Mouse (Mus musculus) left cerebral cortex, postnatal 10 days (tissue): ENCODE data around the gene Foxp1. TPM values are rescaled to one million over a fixed set of nuclear protein-coding genes. Genes with fewer than 3 reads are reported as not detected.

Experiments used
- DNase-seq, 2 experiments: peaks; one replicate each; pipeline ENCODE4 v3.0.0; 2021 to 2022; ENCODE audit warnings: low spot score in 2 of 2, mixed read lengths in 1 of 2; ENCODE audit errors: extremely low spot score in 1 of 2
- intact Hi-C: fragments of 180-260 bp; cut with DNase I; formaldehyde crosslinking; loops from one replicate; pipeline ENCODE4 v1.15.1; 2025
- total RNA-seq, 2 experiments: library from RNA; stranded (reverse); gene quantifications; 2 replicates each; pipeline ENCODE4 v1.2.3; 2021

Gene Foxp1
- total RNA-seq, 2 experiments from 2014 or later, result 157 to 161 TPM

DNA sequence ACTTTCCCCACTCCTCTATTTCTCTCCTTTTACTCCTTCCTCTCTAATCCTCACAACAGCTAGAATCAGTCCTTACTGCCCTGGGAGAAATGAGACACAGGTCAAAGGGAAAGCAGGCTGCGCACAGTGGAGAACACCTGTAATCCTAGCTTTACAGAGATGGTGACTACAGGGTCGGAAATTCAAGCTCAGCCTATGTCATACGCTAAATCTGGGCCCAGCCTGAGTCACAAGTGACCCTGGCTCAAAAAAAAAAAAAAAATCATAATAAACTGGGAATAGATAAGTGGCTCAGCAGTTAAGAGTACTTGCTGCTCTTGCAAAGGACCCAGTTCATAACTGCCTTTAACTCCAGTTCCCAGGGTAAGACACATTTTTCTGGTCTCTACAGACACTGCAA, 31.4 kb downstream of the Foxp1 start:
- DNase-seq, result no peak
- intact Hi-C loops, result no loop called here

DNA sequence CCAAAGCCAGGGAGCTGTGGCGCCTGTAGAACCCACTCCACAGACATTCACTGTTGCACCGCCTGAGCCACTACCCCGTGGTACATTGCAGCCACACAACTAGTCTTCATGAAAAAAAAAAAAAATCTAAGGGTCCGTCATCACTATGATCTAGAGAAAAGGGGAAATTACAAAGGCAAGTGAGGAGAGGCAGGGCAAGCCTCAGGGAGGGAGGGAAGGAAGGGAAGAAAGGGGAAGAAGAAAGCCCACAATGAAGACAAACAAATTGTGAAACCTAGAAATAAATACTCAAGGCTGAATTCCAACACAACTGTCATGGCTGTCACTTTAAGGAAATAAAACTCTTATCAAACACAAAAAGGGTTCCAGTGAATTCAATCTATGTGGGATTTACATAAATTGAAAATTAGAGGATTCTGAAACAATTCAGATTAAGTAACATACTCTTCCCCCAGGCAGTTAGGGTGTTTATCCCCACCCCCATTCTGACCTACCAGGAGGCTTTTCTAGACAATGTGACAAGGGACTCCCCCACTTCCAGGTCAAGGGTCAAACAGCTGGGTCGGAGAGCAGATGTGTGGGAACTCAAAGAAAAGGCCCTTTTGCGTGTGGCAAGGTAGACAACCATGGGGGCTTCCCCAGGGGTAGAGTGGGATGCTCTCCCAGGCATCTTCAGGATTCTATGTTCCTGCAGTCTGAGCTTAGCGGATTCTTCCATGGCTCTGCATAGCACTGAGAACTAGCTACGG, 32.4 kb downstream of the Foxp1 start:
- no peak for DNase-seq
- intact Hi-C loops, result no loop called here

DNA sequence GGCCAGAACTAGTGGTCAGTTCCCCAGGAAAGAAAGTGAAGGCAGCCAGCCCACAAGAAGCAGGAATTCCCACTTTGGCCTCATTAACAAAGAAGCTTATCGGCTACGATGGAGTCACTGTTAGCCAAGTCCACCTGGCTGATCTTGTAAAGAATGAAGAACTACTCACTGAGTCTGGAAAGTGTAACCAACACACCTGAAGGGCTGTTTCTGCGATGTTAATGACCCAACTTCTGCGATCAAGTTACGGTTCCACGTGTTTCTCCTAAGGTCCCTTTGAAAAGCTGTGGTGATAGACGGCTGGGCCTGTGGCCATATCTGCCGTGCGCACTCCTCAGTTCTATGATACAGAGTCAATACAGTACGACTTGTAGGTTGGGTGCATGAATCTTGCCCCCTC, 33.1 kb downstream of the Foxp1 start:
- intact Hi-C loops, result no loop called here

DNA sequence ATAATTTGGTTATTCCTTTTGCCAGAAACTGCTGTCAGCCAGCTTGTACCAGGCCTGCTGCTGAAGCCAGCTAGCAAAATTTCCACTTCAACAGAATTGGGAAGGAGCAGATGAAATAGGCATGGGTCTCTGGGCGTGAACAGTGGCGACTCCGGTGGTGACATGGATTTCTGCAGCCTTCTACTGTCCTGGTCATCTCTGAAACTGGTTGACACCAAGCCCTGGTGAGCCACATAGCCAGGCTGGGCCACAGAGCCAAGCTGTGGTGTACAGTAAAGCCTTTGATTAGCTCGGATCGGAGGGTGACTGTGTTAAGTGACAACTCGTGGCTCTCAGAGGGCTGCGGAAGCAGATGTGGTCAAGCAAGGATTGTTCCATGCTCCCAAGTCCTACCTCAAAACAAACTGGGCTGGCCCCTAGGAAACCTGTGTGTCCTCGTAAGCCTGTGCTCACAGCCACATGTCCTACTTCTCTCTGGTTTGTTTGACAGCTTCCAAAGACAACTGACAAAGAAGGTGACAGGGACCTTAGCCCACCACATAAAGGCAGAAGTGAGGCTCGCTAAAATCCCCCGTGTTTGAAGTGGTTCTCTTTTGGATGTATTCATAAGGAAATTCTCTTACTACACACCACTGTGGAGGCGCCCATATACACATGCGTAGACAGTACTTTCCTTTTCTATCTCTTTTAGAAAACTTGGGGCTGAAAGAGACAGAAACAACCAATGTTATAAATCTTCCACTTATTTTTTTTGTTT, 36.5 kb downstream of the Foxp1 start:
- DNase-seq, result peak in 1 of 2 experiments; percentile 37
- intact Hi-C loops, result no loop called here

More for the DNA sequence above, 33.1 kb downstream of the Foxp1 start:
- DNase-seq, result no peak

DNA sequence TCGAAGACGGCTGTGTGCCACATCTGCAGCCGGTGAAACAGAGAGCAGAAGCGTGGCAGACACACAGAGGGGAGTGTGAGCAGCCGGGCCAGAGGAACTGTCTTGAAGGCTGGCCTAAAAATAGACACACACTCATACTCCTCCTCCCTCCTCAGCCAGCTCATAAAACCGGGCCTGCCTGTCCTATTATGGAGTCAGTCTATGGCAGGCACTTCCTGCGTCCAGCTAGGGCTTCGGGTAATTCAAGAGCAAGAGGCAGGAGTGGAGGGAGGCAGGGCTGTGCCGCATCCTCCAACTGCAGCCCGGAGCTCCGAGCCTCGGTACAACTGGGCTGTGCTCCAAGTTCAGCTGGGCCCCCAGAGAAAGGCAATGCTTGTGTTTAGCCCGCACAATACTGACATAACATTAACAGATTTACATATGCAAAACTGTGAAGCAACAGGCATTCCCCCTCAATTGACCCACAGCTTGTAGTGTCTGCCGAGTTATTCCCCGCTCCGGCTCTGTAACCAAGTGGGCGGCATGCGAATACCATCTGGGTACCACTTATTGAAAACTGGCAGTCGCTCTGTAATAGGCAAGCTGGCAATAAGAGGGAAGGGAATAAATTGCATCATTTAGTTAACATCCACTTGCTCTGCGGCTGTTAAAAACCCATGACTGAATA, 37.2 kb downstream of the Foxp1 start:
- DNase-seq, result peak; percentile 67 to 74
- intact Hi-C loops, result no loop called here

DNA sequence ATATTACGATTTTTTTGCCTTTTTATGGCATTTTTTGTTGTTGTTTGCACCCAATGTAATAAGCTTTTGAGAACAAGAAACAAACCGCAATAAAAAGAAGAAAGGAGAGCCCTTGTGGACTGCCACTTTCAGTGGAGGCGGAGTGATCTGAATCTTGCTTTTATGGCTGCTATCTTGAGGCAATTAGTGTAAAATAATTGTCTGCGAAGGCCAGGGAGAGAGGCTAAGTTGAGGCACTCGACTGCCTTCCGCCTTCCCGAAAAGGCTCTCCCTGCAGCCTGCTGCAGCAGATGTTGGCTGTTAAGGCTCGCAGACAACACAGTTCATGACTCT, 37.7 kb downstream of the Foxp1 start:
- DNase-seq, result no peak
- intact Hi-C loops, result no loop called here

DNA sequence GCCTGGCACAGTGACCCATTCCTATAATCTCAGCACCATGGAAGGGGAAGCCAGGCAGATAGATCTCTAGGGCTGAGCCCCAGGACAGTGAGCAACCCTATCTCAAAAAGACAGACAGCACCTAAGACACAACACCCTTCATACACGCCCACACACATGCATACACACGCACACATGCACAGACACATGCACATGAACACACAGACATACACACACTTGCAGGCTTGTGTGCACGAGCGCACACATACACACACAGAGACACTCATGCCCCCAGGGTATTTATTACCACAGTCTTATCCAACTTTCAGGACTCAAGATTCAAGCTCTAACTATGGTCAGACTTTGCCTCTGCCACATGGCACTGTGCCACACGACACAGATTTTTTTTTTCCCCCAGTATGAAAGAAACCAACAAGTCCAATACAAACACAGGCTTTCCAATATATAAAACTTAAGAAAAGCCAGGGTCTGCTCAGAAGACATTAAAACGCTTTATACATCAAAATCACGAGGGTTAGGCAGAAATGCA, 38.3 kb downstream of the Foxp1 start:
- DNase-seq, result no peak
- intact Hi-C loops, result no loop called here

DNA sequence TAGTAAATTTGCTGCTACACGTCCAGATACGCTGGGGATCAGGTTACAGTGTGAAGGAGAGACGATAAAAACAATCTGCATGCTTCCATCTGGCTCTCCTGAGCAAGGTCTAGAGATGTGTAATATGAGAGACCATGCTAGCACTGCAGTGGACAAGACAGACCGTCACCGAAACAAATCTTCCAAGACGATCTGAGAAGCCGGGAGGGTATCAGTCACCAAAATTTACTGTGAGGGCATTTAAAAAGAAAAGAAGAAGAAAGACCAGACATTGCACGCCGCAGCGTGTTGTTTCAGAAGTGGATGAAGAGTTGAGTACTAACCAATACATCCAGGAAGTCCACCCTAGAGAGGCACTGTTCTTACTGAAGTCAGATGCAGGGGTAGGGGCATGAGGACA, 39.0 kb downstream of the Foxp1 start:
- intact Hi-C loops, result no loop called here
- DNase-seq, result no peak

DNA sequence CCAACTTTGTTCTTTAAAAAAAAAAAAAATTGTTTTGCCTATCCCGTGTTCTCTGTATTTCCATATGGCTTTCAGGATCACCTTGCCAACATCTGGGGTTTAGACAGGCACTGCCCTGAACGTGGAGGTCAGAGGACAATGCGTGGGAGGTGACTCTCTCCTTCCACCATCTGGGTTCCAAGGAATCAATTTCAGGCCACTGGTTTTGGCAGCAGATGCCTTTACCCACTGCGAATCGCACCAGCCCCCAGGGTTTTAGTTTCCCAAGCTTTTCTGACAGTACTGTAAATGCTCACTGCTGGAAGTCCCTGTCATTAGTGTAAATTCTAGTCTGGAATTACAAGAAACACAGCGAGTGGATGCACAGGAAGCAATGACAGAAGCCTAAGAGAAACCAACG, 41.0 kb downstream of the Foxp1 start:
- no peak for DNase-seq
- intact Hi-C loops, result no loop called here

DNA sequence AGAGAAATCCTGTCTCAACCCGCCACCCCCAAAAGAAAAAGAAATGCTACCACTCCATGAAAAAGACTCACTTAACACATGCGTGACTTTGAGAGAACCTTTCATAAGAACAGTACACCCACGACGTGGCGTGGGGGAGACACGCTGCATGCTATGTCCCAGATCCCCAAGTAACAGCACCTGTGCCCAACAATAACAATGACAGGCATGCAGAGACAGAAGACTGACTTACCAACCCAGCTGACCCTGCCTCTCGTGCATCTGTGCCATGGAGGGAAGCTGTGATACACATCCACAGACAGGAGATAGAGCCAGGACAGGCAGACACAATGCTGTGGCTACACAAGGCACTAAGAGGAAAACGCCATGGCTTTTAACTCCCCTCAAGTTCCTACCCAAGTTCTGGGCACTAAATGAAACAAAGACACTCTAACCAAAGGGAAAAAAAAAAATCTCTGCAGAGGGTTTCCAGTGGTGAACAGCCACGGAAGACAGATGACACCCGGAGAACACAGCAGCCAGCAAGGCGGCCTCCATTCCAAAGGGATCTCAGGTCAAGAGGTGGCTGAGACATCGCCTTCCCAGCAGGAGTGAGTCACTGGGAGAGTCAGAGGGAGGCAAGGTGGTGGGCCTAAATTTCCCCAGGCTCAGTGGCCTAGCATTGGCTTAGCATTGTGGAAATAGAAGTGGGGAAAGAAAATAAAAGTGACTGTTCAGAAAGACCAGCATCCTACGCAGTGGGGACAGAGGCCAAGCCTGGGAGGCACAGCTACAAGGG, 43.5 kb downstream of the Foxp1 start:
- intact Hi-C loops, result no loop called here
- DNase-seq, result no peak

DNA sequence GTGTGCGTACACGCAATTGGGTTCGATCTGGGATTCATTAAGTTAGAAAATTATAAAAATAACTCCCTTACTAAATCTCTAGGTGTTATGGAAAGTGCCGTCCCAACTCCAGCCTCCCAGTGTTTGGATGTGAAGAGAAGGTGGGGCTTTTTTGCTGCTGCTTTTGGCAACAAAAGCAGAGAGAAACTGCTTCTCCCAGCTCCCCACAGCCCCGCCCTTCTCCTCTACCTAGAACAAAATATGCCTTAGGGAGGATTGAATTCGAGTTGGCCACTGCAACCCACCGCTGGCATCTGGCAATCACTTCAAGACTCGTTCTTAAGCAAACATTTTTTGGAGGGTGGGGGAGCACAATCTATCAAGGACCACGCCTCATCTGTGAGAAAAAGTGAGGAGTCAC, 47.5 kb downstream of the Foxp1 start:
- intact Hi-C loops, result no loop called here
- DNase-seq, result peak in 1 of 2 experiments; percentile 46

DNA sequence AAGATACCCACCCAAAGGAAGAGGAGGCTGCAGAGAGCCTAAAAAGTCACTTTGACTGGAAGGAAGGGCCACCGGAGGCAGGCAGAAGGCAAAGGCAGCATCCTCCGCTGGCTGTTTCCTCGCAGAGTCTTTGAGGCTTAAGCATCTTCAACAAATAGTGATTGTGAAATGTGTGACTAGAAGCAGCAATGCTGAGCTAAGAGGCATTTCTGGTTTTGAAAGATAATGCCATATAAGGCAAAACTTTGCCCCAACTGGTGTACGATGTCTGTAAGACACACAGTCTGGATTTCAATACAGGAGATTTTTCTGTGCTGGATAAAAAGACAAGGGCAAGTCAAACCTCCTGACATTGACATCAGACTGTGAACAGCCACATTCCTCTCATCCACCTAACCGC, 51.6 kb downstream of the Foxp1 start:
- no peak for DNase-seq
- intact Hi-C loops, result no loop called here

DNA sequence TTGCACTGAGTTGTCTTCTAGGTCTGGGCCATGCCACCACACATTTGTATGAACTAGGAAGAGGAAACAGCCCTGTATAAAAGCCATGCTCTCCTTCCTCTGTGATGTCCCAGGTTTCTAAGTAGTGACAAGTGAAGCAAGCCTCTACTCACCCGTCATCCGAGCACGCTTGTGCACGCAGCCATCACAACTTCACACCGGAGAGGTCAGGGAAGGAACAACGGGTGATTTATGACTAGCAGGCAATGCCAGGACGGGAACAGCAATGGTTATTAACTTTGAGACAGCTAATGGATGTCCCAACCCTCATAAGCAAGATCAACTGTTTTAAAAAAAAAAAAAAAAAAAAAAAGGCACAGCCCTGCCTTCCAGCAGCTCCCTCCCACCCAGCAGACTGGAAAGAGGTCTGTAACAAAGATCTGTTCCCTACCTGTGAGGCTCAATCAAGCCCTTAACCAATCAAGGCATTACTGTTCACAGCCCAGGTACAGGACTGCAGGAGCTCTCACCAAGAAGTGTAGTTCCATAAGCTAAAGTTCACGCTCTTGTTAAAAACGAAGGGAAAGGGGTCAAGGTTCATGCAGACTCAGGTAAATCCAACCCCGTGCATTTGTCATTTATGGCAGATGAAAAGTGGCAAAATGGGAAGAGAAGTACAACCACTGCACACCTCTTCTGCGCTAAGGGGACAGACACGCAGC, 53.2 kb downstream of the Foxp1 start:
- no peak for DNase-seq
- intact Hi-C loops, result no loop called here

DNA sequence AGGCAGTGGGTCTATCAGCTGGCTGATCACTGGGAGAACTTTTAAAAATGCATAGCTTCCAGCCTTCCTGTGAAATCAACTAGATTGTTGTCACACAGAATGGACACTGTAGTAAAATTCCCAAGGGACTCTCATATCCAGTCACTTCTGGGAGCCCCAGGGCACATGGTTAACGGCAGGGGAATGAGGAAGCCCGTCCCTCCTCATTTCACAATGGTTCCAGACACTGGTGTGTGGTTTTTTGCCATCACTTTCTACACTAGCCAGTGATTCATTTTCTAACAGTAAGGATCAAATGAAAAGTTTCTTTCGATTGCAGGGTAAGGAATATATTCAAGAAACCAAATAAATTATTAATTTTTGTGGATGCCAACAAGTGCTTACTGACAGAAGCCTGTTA, 54.7 kb downstream of the Foxp1 start:
- DNase-seq, result no peak
- intact Hi-C loops, result no loop called here

DNA sequence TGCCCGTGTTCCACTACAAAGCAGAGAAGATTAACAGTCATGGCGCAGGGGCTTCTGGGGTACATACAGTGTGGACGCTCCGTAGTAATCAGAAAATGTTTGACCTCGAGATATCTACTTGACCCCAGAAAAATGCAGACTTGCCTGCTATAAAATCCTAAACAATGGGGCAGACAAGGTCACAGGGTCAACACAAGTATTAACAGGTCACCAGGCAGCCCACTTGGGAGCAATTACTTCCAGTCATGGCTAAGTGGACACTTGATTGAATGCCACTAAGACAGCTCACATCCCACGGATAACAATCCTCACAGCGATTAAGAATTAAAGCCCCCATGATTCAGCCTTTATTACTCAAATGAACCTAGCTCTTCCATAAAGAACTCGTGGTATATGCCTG, 55.4 kb downstream of the Foxp1 start:
- no peak for DNase-seq

DNA sequence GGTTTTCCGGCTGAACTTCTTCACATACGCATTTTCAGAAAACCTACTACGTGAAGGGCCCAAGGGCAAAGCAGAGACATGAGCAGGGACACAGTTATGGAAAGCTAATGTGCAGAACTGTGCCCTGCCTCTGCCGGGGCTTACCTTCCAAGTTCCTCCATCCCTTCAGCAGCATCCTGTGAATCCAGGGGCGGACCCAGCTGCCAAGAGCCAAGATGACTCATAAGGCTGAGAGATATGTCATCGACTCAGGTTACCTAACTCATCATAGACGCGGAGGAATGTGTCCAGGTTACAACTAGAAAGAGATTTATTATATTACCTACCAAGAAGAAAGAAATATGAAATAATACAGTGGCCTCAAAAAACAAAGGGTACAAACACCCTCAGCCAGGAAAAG, 56.2 kb downstream of the Foxp1 start:
- intact Hi-C loops, result no loop called here
- DNase-seq, result no peak

More for the DNA sequence above, 55.4 kb downstream of the Foxp1 start:
- intact Hi-C loops, result no loop called here

DNA sequence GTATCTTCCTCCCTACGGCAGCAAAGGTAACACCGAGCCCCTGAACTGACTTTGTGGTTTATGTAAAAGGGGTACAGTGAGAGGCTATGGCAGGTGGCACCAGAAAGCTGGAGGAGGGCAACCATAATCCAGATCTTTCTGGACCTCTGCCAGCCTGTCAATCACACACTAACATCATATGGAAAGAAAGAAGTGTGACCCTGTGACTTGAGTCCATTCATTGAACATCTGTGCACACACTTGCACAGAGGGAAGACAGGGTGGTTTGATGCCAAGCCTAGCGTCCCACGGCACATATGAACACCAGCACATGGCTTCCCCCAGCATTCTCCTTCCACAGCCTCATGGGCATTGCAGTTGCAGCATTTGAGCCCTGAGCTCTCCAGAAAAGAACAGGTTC, 58.1 kb downstream of the Foxp1 start:
- no peak for DNase-seq
- intact Hi-C loops, result no loop called here

DNA sequence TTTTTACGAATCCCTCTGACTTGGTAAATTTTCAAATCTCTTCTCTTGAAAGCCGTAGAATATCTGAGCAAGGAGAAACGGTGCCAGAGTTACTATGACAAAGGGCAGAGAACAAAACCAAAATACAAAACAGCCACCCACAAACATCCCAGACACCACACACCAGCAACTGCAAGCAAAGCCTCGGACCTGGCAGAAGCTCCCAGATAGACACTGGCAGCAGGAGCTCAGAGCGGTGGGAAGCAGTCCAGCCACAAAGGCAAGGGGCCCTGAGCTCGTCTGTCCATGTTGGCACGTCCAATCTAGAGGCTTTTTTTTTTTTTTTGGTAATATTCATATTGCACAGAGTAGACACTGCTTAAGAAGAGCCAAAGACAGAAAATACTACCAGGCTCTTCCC, 58.6 kb downstream of the Foxp1 start:
- intact Hi-C loops, result no loop called here
- no peak for DNase-seq

DNA sequence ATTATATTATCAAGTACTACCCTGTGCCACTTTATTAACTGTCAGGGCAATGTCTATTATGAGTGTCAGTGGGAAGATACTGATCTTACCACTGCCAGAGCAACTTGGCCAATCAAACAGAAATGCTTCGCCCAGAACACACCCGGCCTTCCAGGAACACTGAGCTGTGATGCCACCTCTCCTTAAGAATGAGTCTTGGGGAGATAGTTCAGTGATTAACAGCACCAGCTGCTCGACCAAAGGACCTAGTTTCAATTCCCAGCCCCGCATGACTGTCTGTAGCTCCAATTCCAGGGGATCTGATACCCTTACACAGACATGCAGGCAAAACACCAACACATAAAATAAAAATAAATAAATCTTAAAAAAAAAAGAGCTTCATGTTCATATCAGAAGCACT, 63.7 kb downstream of the Foxp1 start:
- no peak for DNase-seq
- intact Hi-C loops, result no loop called here
